Mouse (Mus musculus) midbrain, embryonic 16.5 days (tissue): ENCODE results near the gene Smox. TPM values are rescaled to one million over a fixed set of nuclear protein-coding genes. Genes with fewer than 3 reads are reported as not detected.

Experiments used
- ATAC-seq: fragments of 200-750 bp; cut with Nextera tagmentation; 2 replicates; pipeline ENCODE4 v1.8.0; 2017; ENCODE audit warnings: moderate TSS enrichment
- H3K27ac ChIP-seq: fragments of 300-500 bp; sonication (generic); 2 replicates; pipeline ENCODE4 v1.5.1; 2014; ENCODE audit warnings: mild to moderate bottlenecking, low read length, mixed read lengths
- H3K27me3 ChIP-seq: fragments of 300-500 bp; sonication (generic); 2 replicates; pipeline ENCODE4 v1.6.1; 2014; ENCODE audit warnings: low read depth, low read length, mixed read lengths; ENCODE audit not compliant: control insufficient read depth, insufficient read depth
- H3K36me3 ChIP-seq: fragments of 300-500 bp; sonication (generic); 2 replicates; pipeline ENCODE4 v1.6.1; 2014; ENCODE audit warnings: mild to moderate bottlenecking, low read length, moderate library complexity, mixed read lengths; ENCODE audit not compliant: control insufficient read depth, insufficient read depth
- H3K4me1 ChIP-seq: fragments of 300-500 bp; sonication (generic); 2 replicates; pipeline ENCODE4 v1.6.1; 2014; ENCODE audit warnings: mild to moderate bottlenecking, low read length, mixed read lengths; ENCODE audit not compliant: control insufficient read depth, insufficient read depth
- H3K4me2 ChIP-seq: fragments of 300-500 bp; sonication (generic); 2 replicates; pipeline ENCODE4 v1.6.1; 2014; ENCODE audit warnings: mild to moderate bottlenecking, low read length, mixed read lengths
- H3K4me3 ChIP-seq: fragments of 300-500 bp; sonication (generic); 2 replicates; pipeline ENCODE4 v1.5.1; 2014; ENCODE audit warnings: low read depth, mild to moderate bottlenecking, low read length, moderate library complexity, mixed read lengths
- H3K9ac ChIP-seq: fragments of 300-500 bp; sonication (generic); 2 replicates; pipeline ENCODE4 v1.6.1; 2014; ENCODE audit warnings: low read depth, low read length, mixed read lengths
- H3K9me3 ChIP-seq: fragments of 300-500 bp; sonication (generic); replicated peaks from 2 replicates; pipeline ENCODE4 v1.6.1; 2014; ENCODE audit warnings: mild to moderate bottlenecking, low read length, mixed read lengths; ENCODE audit not compliant: control insufficient read depth, poor library complexity, severe bottlenecking
- WGBS: fragments of 180-500 bp; shearing (Covaris S2); extraction: QIAGEN DNeasy Blood & Tissue Kit; methylation state at CpG from one replicate; pipeline ENCODE4 v1.1.7; 2014; 5-methylcytosine and 5-hydroxymethylcytosine counted together
- polyA plus RNA-seq: library from polyadenylated mRNA; unstranded; fragments of >200 nt; fragmentation: Nextera tagmentation; extraction: Ambion mirVana; gene quantifications from 2 replicates; pipeline ENCODE4 v1.2.1, GENCODE M21; 2015

Gene Smox
- polyA plus RNA-seq, 1 experiment from 2014 or later = 52.7 TPM

DNA sequence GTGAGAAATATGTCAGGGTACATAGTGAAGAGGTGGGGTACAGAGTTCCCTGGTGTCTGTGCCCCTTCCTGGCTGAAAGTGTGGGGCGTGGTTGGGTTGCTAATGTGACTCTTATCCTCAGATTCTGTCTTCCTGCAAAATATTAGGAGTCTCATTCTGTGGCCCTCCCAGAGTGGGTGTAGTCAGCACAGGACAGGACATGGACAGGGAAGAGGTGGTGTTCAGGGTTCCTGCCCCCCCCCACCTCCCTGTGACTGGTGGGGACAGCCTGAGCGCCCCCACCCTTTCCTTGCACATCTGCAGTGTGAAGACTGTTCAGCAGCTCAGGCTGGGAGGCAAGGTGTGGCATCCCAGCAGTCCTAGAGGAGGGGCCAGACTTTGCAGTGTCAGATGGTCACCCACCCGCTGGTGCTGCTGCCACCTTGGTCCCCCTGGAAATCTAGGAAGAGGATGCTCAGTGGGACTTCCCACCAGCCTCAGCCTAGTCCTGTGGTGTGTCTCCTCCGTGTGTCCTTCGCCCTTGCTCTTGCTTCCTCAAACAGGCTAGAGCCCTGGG, 8.1 kb downstream of the Smox start:
- Histone ChIP-seq H3K9me3 (no peaks in the 10 kb centered on the region), H3K27me3 (no peaks in the 10 kb centered on the region), H3K4me2 (no peak overlapping the region), H3K9ac (no peak overlapping the region), H3K36me3 (no peaks in the 10 kb centered on the region), H3K27ac (no peak overlapping the region), H3K4me1 (peaks cover 17% of the 10 kb centered on the region), H3K4me3 (no peak overlapping the region)
- 76% methylated on average over 5 of the region's 5 CpGs for WGBS
- ATAC-seq = no peak

DNA sequence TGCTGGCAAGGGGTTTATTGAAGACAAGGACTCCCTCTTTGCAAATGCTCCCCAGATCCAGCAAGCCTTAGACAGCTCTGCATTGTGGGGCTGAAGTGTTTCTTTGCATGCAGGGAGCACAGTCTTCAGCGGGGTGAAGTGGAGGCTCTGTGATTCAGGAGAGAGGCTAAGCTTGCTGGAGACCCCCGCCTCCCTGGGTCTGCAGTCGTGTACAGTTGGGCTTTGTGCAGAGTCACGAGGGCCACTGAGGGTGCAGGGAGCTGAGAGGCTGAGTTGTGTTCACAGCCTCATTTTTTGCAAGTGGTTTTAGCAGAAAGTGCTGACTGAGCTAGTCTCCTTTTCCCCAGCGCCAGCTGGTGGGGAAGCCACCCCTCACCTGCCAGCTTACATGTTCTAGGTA, 10.6 kb downstream of the Smox start:
- no peaks in the 10 kb centered on the region for H3K27me3 ChIP-seq
- H3K4me2 ChIP-seq = no peak overlapping the region
- no peaks in the 10 kb centered on the region for H3K36me3 ChIP-seq
- peak; percentile 49; the same call in 1 of the 2 replicates for ATAC-seq
- WGBS = 42% methylated on average over 5 of the region's 5 CpGs
- peak overlapping the region; percentile 48; the same call in 1 of the 2 replicates for H3K27ac ChIP-seq
- no peaks in the 10 kb centered on the region for H3K9me3 ChIP-seq
- H3K4me1 ChIP-seq = 0 out of 2 replicates have a peak, but pooled peaks cover 14% of the 10 kb centered on the region
- H3K4me3 ChIP-seq = no peak overlapping the region
- no peak overlapping the region for H3K9ac ChIP-seq

DNA sequence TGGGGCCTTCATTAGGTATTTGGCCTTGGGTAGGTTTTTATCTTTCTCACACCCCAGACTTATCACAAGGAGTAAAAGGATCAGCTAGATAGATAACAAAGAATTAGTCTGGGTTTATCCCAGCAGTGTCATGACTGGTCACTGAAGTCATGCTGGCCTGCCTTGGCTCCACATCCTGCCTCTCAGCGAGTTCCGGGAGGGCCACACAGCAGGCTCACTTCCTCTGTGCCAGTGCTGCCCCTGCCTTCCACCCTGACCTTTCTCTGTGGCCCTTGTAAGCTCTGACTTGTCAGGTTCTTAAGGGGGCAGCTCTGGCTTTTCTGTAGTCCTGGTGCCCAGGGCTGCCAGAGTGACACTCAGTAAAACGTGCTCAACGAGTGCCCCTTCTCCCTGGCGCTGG, 11.3 kb downstream of the Smox start:
- no peak overlapping the region for H3K27ac ChIP-seq
- WGBS = 79% methylated on average over 5 of the region's 5 CpGs
- 0 out of 2 replicates have a peak, but pooled peaks cover 14% of the 10 kb centered on the region for H3K4me1 ChIP-seq
- H3K4me2 ChIP-seq = no peak overlapping the region
- H3K9ac ChIP-seq = no peak overlapping the region
- ATAC-seq = no peak
- H3K9me3 ChIP-seq = no peaks in the 10 kb centered on the region
- no peaks in the 10 kb centered on the region for H3K27me3 ChIP-seq
- no peak overlapping the region for H3K4me3 ChIP-seq
- H3K36me3 ChIP-seq = no peaks in the 10 kb centered on the region

GRCm38 (mm10) chr2:131505431-131505830, 14.1 kb downstream of the Smox start:
- no peak overlapping the region for H3K9ac ChIP-seq
- H3K36me3 ChIP-seq = no peaks in the 10 kb centered on the region
- peaks cover 26% of the 10 kb centered on the region; the same call in 1 of the 2 replicates for H3K4me1 ChIP-seq
- H3K4me3 ChIP-seq = no peak overlapping the region
- H3K27me3 ChIP-seq = no peaks in the 10 kb centered on the region
- H3K4me2 ChIP-seq = no peak overlapping the region
- H3K27ac ChIP-seq = no peak overlapping the region
- ATAC-seq = no peak
- no peaks in the 10 kb centered on the region for H3K9me3 ChIP-seq

DNA sequence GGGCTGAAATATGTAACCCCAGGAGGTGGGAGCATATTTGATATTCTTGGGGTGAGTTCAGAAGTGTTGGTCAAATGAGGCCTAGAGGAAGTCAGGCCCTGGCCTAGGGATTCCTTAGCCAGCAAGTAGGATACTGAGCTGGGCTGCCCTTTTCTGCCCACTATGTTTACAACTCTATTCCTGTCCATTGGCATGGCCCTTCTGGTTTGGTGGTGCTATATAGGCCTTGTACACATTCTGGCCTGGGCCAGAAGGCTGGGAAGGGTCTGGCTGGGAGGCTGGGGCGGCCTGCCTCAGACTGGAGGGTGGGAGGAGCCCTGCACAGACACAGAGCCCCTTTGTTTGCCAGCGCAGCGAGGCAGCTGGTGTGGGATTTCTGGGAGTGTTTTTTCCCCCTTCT, 15.1 kb downstream of the Smox start:
- 6% methylated on average over 3 of the region's 3 CpGs for WGBS
- H3K27me3 ChIP-seq = no peaks in the 10 kb centered on the region
- no peak overlapping the region for H3K4me3 ChIP-seq
- H3K27ac ChIP-seq = peak overlapping the region; percentile 65
- ATAC-seq = 0 out of 2 replicates have a peak, but pooled peaks have one; percentile 49
- no peaks in the 10 kb centered on the region for H3K36me3 ChIP-seq
- H3K4me1 ChIP-seq = peaks cover 21% of the 10 kb centered on the region; the same call in 1 of the 2 replicates
- no peak overlapping the region for H3K9ac ChIP-seq
- no peak overlapping the region for H3K4me2 ChIP-seq
- H3K9me3 ChIP-seq = no peaks in the 10 kb centered on the region

DNA sequence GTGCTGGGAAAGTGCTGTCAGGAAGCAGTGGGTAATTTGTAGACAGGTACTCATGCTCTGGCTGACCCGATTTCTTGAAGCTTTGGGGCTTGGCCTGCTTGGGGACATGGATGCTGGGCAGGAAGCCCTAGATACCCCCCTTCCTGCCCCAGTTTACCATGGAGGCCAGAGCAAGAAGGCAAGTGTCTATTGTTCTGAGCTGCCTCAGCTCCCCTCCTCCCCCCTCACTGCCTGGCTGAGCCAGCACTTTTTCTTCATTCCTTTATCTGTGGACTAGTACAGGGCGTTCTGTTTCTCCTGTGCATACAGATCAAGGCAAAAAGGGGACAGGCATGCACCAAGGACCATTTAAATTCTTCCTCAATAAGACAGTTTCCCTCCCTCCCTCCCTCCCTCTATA, 17.2 kb downstream of the Smox start:
- no peaks in the 10 kb centered on the region for H3K36me3 ChIP-seq
- 50% methylated on average over 2 of the region's 2 CpGs for WGBS
- peaks cover 15% of the 10 kb centered on the region; the same call in 1 of the 2 replicates for H3K4me1 ChIP-seq
- H3K4me2 ChIP-seq = no peak overlapping the region
- H3K9me3 ChIP-seq = no peaks in the 10 kb centered on the region
- no peaks in the 10 kb centered on the region for H3K27me3 ChIP-seq
- H3K4me3 ChIP-seq = no peak overlapping the region
- ATAC-seq = peak; percentile 40; the same call in 1 of the 2 replicates
- H3K27ac ChIP-seq = no peak overlapping the region
- H3K9ac ChIP-seq = no peak overlapping the region

GRCm38 (mm10) chr2:131509671-131510313, 18.5 kb downstream of the Smox start:
- Histone ChIP-seq H3K27ac (no peak overlapping the region), H3K9me3 (no peaks in the 10 kb centered on the region), H3K9ac (no peak overlapping the region), H3K4me3 (no peak overlapping the region), H3K4me2 (peak overlapping the region; percentile 40), H3K27me3 (no peaks in the 10 kb centered on the region), H3K4me1 (peaks cover 15% of the 10 kb centered on the region; the same call in 1 of the 2 replicates), H3K36me3 (no peaks in the 10 kb centered on the region)
- ATAC-seq = peak; percentile 19; the same call in 1 of the 2 replicates
- 23% methylated on average over 17 of the region's 17 CpGs for WGBS

- 74% methylated on average over 5 of the region's 5 CpGs for WGBS
- no peak overlapping the region for H3K4me3 ChIP-seq
- no peak overlapping the region for H3K27ac ChIP-seq
- no peak overlapping the region for H3K9ac ChIP-seq
- no peaks in the 10 kb centered on the region for H3K9me3 ChIP-seq
- no peaks in the 10 kb centered on the region for H3K27me3 ChIP-seq
- H3K4me1 ChIP-seq = peaks cover 13% of the 10 kb centered on the region; the same call in 1 of the 2 replicates
- no peaks in the 10 kb centered on the region for H3K36me3 ChIP-seq
- no peak for ATAC-seq
- no peak overlapping the region for H3K4me2 ChIP-seq
Observed at GRCm38 (mm10) chr2:131510531-131510930, 19.2 kb downstream of the Smox start.

DNA sequence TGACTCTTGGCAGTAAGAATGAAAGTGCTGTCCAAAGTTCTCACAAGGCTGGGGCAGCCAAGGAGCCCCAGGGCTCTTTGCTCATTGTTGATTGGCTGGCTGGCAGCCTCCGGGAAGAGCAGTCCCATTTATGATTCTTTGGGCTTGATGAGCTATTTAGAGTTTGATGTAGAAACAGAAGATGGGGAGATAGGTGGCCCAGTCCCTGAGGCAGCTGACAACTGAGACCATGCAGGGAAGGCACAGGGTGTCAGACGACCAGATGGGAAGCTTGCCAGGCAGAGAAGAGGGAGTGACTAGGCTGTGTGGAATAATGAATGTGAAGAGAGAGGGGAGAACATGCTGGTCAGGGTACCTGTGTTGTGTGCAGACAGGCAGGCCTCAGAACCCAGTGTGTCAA, 22.2 kb downstream of the Smox start:
- no peak overlapping the region for H3K27ac ChIP-seq
- H3K36me3 ChIP-seq = no peaks in the 10 kb centered on the region
- no peak overlapping the region for H3K4me3 ChIP-seq
- H3K9me3 ChIP-seq = no peaks in the 10 kb centered on the region
- no peak for ATAC-seq
- H3K4me2 ChIP-seq = no peak overlapping the region
- 53% methylated on average over 2 of the region's 2 CpGs for WGBS
- no peaks in the 10 kb centered on the region for H3K27me3 ChIP-seq
- H3K4me1 ChIP-seq = peaks cover 9% of the 10 kb centered on the region; the same call in 1 of the 2 replicates
- no peak overlapping the region for H3K9ac ChIP-seq
